Mouse (Mus musculus) adipose tissue, adult 10 weeks (tissue): ENCODE results near the gene Pik3cd. TPM values are rescaled to one million over a fixed set of nuclear protein-coding genes. Genes with fewer than 3 reads are reported as not detected.

Experiments
- polyA plus RNA-seq: library from polyadenylated mRNA; stranded (reverse); fragments of 350-450 nt; fragmentation: Illumina TruSeq; extraction: RNeasy Lipid Tissue Mini Kit (QIAGEN cat#74804); gene quantifications from one replicate; pipeline ENCODE4 v1.2.3, GENCODE M21; 2014; ENCODE audit warnings: low read depth, low replicate concordance

Gene Pik3cd
- 7.1 TPM for polyA plus RNA-seq

GRCm38 (mm10) chr4:149702210-149702979 lies at the start of gene Pik3cd:
Gene Pik3cd (minus strand): TSS chr4:149702571.

DNA sequence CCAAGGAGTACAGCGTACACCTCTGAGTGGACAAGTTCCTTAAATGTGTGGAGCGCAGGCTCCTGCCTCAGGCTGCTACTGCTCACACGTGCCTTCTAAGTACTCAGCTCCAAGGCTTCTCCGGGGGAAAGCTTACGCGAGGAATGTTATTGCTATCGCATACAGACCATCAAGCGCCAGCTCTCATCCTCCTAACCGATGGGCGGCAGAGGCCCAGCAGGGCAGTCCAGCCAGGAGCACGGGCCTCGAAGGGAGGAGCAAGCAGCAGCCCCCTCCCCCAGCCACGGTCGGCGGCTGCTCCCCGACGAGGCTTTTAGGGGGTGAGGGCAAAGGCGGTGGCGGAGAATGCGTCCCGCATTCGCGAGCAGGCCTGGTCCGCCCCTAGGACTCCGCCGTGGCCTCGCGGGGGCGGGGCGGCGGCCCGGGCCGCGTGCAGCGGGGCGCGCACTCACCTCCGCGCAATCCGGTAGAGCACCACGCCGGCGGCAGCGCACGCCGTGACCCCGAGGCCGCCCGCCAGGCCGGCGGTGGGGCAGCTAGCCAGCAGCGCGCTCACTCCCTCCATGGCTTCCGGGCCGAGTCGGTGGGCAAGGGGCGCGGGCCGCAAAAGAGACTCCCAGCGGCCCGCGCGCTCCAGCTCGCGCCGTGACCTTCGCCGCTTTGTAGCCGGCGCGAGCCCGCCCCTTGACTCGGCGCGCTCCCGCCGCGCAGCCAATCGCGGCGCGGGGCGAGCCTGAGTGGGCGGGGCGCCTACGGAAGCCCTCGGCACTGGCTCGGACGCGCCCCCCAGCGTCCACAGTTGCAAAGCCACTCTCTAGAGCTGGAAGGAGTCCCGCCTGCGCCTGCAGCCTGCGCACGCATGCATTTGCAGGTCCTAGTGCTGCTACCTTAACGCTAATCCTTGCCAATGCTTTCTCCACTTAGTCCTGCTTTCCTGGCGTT lies 35.3 kb upstream of the Pik3cd start, which contains the start of gene Tmem201:
Gene Tmem201, minus strand, starts transcription at position 662 of the 942 bp plus-strand sequence.

Other genes with a start within 250 kb of the Pik3cd start
- 47.4 TPM for gene Rbp7, start 247.6 kb downstream of the Pik3cd start, polyA plus RNA-seq
- not detected for gene Tmem274, start 225.2 kb downstream of the Pik3cd start, polyA plus RNA-seq
- 8.1 TPM for gene Nmnat1, start 217.4 kb downstream of the Pik3cd start, polyA plus RNA-seq
- 15.5 TPM for gene Lzic, start 217.3 kb downstream of the Pik3cd start, polyA plus RNA-seq
- 35.7 TPM for gene Ctnnbip1, start 184.3 kb downstream of the Pik3cd start, polyA plus RNA-seq
- gene Clstn1, start 116.1 kb downstream of the Pik3cd start, polyA plus RNA-seq = 57.1 TPM
- 14.9 TPM for gene Tmem201, start 35.5 kb upstream of the Pik3cd start, polyA plus RNA-seq
- gene Slc25a33, start 71.7 kb upstream of the Pik3cd start, polyA plus RNA-seq = 11.4 TPM